Mouse (Mus musculus) cortical plate, adult 2 months (tissue): ENCODE measurements around the gene Sept4. TPM values are rescaled to one million over a fixed set of nuclear protein-coding genes. Genes with fewer than 3 reads are reported as not detected.

Source experiments
- H3K27ac ChIP-seq: fragments of 200-500 bp; 2 replicates; pipeline ENCODE4 v1.5.1; 2012; ENCODE audit warnings: low read length, control low read depth, inconsistent platforms; ENCODE audit not compliant: insufficient read depth
- H3K4me1 ChIP-seq: fragments of 200-500 bp; 2 replicates; pipeline ENCODE4 v1.6.1; 2011; ENCODE audit warnings: low read length; ENCODE audit not compliant: control insufficient read depth, insufficient read depth
- H3K4me3 ChIP-seq: fragments of 200-500 bp; 2 replicates; pipeline ENCODE4 v1.5.1; 2011; ENCODE audit warnings: mild to moderate bottlenecking, low read length, control low read depth; ENCODE audit not compliant: insufficient read depth
- CTCF ChIP-seq: fragments of 200-500 bp; IDR thresholded peaks from 2 replicates; pipeline ENCODE4 v1.5.1; 2011; ENCODE audit warnings: mild to moderate bottlenecking, control low read depth, low read length; ENCODE audit not compliant: insufficient read depth; ENCODE audit errors: extremely low read depth
- POLR2A ChIP-seq: fragments of 200-500 bp; IDR thresholded peaks from 2 replicates; pipeline ENCODE4 v1.6.1; 2011; ENCODE audit warnings: mild to moderate bottlenecking, low read length, control low read depth; ENCODE audit not compliant: insufficient read depth; ENCODE audit errors: extremely low read depth
- polyA plus RNA-seq: library from polyadenylated mRNA; depleted of rRNA; stranded (reverse); fragments of >200 nt; gene quantifications from 2 replicates; pipeline ENCODE4 v1.2.3, GENCODE M21; 2012

Gene Sept4
- polyA plus RNA-seq, 1 experiment: 429 TPM

DNA sequence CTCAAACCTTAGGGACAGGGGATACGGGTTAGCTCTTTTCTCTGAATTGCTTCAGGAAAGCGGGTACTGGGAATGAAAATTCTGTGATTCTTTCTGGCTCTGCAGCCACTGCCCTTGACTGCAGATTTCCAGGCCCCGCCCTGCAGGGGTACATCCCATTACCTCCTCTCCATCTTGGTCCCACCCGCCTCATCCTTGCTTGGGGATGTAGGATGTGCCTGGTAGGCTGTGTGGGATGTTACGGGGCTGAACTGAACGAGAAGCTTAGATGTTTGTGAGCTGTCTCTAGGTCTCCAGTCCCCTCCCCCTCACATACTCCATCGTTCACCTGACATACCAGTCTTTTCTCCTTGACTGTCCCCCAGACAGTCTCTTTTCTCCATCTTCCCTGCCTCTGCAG is 27.3 kb downstream of the Sept4 start:
- TF ChIP-seq POLR2A (no peak), CTCF (no peak)
- peaks cover 7% of the 10 kb centered on the region; the same call in 1 of the 2 replicates for H3K4me1 ChIP-seq
- H3K27ac ChIP-seq: peak overlapping the region; percentile 63
- H3K4me3 ChIP-seq: peak overlapping the region; percentile 76

DNA sequence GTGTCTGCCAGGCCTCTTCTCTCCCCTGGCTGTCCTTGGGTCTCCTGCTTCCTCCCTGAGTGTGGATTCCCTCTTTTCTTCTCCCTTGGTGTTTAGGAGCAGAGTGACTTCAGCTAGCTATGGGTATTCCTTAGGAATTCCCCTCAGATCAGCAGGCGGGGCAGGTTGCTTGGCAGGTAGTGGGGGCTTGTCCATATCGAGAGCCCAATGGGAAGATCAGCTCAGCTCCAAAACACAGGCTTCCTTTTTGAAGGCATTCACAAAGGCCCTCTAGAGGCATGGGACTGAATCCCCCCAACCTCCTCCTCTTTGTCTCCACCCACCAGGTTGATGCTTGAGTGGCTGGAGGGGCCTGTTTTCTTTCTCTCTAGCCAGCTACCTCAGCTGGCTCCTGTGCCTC is 27.8 kb downstream of the Sept4 start:
- Histone ChIP-seq H3K4me1 (peaks cover 7% of the 10 kb centered on the region; the same call in 1 of the 2 replicates), H3K27ac (no peak overlapping the region), H3K4me3 (peak overlapping the region; percentile 76)
- TF ChIP-seq POLR2A: no peak
- TF ChIP-seq CTCF: no peak

DNA sequence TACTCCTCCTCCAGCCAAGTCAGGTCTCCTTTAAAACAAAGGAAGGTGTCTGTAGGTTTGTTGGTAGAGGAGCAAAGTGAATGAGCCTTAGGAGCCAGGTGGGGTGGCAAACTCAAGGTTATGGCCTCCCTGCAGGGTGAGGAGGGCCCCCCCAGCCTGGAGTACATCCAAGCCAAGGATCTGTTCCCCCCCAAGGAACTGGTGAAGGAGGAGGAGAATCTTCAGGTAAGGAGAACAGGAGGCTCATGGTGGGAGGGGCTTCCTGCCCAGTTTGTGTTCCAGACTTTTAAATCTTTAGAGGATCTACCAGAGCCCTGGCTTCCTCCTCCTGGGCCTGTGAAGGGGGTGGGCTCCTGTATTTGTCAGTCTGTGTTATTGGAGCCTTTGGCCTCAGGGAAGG is 28.4 kb downstream of the Sept4 start:
- H3K4me1 ChIP-seq: peaks cover 7% of the 10 kb centered on the region; the same call in 1 of the 2 replicates
- TF ChIP-seq CTCF: no peak
- TF ChIP-seq POLR2A: no peak
- peak overlapping the region; percentile 76; the same call in 1 of the 2 replicates for H3K4me3 ChIP-seq
- no peak overlapping the region for H3K27ac ChIP-seq

DNA sequence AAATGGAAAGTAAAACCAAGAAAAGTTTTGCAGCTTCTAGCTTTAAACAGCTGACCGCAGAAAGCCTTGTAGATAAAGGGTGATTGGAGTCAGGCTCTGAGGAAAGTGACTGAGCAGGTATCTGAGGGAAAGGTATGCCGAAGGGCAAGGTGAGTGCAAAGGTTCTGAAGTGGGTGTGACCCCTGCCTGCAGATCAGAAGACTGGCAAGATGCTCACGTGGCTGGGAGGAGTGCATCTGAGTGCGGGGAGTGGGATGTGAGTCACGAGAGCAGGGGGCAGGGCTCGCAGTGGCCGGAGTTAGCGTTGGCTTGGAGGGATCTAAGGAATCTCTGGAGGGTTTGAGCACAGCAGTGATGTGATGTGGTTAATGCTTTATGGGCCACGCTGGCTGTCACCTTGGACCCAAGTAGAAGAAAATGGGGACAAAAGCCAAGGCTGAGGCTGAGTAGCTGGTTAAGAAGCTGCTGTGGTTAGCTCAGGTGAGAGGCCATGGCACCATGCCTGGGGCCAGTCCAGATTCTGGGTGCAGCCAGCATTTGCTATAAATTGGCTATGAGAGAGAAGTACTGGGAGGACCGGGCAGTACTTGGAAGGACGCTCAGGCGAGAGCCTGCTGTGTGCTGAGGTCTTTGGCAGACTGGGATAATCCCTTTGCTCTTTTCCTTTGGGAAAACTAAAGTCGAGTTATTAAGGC is 30.8 kb downstream of the Sept4 start:
- Histone ChIP-seq H3K4me3 (no peak overlapping the region), H3K4me1 (peaks cover 3% of the 10 kb centered on the region; the same call in 1 of the 2 replicates), H3K27ac (no peak overlapping the region)
- no peak for TF ChIP-seq POLR2A
- no peak for TF ChIP-seq CTCF

DNA sequence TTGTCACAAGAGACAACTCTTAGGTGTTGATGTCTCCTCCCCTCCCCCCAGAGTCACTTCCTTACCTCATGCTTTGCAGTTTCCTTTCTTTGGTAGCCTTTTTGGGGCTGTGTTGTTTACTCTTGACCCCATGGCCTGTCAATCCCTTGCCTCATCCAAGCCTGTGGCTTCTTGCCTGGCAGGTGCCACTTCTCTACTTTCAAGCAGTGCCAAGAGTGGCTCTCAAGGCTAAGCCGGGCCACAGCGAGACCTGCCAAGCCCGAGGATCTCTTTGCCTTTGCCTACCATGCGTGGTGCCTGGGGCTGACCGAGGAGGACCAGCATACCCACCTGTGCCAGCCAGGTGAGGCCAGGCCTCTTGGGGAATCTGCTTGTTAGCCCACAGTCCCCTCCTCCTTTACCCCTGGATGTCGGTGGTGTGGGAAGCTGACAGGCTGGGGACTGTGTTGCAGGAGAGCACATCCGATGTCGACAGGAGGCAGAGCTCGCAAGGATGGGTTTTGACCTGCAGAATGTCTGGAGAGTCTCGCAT is 31.7 kb downstream of the Sept4 start:
- Histone ChIP-seq H3K4me3 (no peak overlapping the region), H3K27ac (no peak overlapping the region), H3K4me1 (peaks cover 3% of the 10 kb centered on the region; the same call in 1 of the 2 replicates)
- no peak for TF ChIP-seq CTCF
- no peak for TF ChIP-seq POLR2A

DNA sequence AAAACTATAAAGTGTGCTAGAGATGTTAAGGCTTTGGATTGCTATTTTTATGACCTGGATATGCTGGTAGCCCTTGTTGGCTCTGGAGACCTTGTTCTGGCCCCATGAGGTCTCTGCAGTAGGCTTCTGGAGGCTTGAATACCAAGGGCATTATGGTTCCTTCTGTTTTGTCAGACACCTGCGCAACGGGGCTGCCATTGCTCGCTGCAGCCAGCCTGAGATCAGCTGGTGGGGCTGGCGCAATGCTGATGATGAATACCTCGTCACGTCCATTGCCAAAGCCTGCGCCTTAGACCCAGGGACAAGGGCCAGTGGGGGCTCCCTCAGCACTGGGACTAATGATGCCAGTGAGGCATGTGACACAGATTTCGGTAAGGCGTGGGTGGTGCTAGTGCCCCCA is 33.5 kb downstream of the Sept4 start:
- no peak for TF ChIP-seq POLR2A
- no peak for TF ChIP-seq CTCF
- Histone ChIP-seq H3K4me1 (peaks cover 1% of the 10 kb centered on the region; the same call in 1 of the 2 replicates), H3K27ac (no peak overlapping the region), H3K4me3 (no peak overlapping the region)

DNA sequence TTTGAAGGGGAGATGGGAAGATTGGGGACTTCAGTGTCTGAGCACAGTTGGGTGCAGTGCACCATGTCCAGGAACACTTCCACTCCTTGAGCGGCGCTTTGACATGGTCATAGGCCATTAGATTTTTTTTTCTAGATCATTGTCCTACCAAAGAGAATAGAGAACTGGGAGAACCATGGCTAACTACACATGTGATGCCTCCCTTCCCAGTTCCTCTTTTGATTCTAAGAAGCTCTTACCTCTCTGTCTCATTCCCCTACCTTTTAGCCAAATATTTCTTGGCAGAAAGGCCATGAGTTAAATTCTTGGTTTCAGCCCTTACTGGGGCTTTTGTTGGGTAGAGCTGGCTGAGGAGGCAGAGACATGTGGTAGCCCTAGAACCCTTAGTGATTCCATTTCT is 34.9 kb downstream of the Sept4 start:
- H3K27ac ChIP-seq: no peak overlapping the region
- TF ChIP-seq POLR2A: no peak
- no peak for TF ChIP-seq CTCF
- peaks cover 1% of the 10 kb centered on the region; the same call in 1 of the 2 replicates for H3K4me1 ChIP-seq
- no peak overlapping the region for H3K4me3 ChIP-seq

DNA sequence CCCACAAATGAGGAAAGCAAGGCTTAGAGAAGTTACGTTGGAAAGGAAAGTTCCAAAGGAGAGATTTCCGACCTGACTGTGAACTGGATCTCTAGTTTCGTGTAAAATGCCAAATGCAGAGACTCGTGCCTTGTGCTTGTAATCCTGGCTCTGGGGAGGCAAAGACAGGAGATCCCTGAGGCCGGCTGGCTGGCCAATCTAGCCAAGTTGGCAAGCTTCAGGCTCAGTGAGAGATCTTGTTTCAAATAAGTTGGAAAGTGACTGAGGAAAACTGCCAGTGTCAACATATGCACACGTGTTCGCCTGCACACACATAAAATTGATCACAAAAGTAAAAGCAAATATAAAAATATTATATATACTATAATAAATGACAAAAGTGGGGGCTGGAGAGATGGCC is 40.6 kb downstream of the Sept4 start:
- H3K4me1 ChIP-seq: peaks cover 5% of the 10 kb centered on the region
- TF ChIP-seq CTCF (no peak), POLR2A (no peak)

DNA sequence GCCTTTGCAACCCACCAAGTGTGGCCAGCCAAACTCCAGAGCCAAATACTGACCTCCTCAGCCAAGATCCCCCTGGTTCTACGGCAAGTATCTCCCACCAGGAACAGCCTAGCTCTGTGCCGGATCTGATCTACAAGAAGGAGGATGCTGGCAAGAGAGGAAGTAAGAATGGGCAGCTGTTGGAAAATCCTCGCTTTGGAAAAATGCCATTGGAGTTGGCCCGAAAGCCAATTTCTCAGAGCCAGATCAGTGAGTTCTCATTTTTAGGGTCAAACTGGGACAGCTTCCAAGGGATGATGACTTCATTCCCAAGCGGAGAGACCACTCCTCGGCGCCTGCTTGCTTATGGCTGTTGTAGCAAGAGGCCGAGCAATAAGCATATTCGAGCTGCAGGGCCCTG is 42.8 kb downstream of the Sept4 start:
- TF ChIP-seq CTCF (no peak), POLR2A (no peak)
- Histone ChIP-seq H3K27ac (no peak overlapping the region), H3K4me3 (no peak overlapping the region), H3K4me1 (peaks cover 7% of the 10 kb centered on the region)

More for the DNA sequence above, 40.6 kb downstream of the Sept4 start:
- Histone ChIP-seq H3K4me3 (no peak overlapping the region), H3K27ac (no peak overlapping the region)

DNA sequence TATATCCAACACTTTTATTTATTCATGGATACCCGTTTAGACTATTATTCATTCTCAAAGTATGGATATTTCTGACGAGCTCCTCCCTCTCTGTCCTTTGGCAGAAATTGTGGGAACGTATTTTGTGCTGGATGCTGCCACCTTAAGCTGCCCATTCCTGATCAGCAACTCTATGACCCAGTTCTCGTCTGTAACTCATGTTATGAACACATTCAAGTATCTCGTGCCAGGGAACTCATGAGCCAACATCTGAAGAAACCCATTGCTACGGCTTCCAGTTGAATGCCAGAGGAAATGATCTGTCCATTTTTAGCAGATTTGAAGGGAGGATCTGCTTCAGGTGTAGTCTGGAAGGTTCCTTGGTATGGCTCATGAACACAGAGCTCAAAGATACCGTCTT is 45.3 kb downstream of the Sept4 start:
- Histone ChIP-seq H3K4me3 (no peak overlapping the region), H3K4me1 (peaks cover 7% of the 10 kb centered on the region), H3K27ac (no peak overlapping the region)
- TF ChIP-seq POLR2A: no peak
- no peak for TF ChIP-seq CTCF
